Mouse (Mus musculus): Measurements from ENCODE around the gene Gm11634.
"Not testable (repeated sequence)": the region's sequence is repeated elsewhere in the genome, so short reads cannot be mapped to it uniquely, and the experiment has no call there.

The Gm11634 gene

GRCm38 (mm10) chr11:101617849-101618248, 18.8 kb upstream of the Gm11634 start:
- TF ChIP-seq CTCF (conservative IDR thresholded peaks at IDR 0.05; ENCODE audit: low read length), result no peak
- no peak for TF ChIP-seq POU5F1 (IDR thresholded peaks at IDR 0.05; ENCODE audit: borderline replicate concordance, low read length)
- Histone ChIP-seq H3K27me3 (ENCODE audit: insufficient read depth, low read length) (no peaks in the 10 kb centered on the region), H3K36me3 (ENCODE audit: insufficient read depth, low read length) (no peaks in the 10 kb centered on the region), H3K4me1 (replicated peaks; ENCODE audit: low read depth, low read length) (peaks cover 53% of the 10 kb centered on the region), H3K4me3 (replicated peaks; ENCODE audit: low read length) (no peak overlapping the region), H3K9me3 (ENCODE audit: low read length) (peaks cover 21% of the 10 kb centered on the region)

- H3K27me3 ChIP-seq (ENCODE audit: insufficient read depth, low read length), result no peaks in the 10 kb centered on the region
- TF ChIP-seq POU5F1 (IDR thresholded peaks at IDR 0.05; ENCODE audit: borderline replicate concordance, low read length), result no peak
- TF ChIP-seq NANOG (IDR thresholded peaks at IDR 0.05; ENCODE audit: borderline replicate concordance, low read length), result no peak
- TF ChIP-seq CTCF (conservative IDR thresholded peaks at IDR 0.05; ENCODE audit: low read length), result no peak
Observed at GRCm38 (mm10) chr11:101616948-101617767, 18.1 kb upstream of the Gm11634 start.

GRCm38 (mm10) chr11:101616104-101616503, 17.0 kb upstream of the Gm11634 start:
- TF ChIP-seq CTCF (conservative IDR thresholded peaks at IDR 0.05; ENCODE audit: low read length), result no peak
- TF ChIP-seq POU5F1 (IDR thresholded peaks at IDR 0.05; ENCODE audit: borderline replicate concordance, low read length), result no peak
- TF ChIP-seq NANOG (IDR thresholded peaks at IDR 0.05; ENCODE audit: borderline replicate concordance, low read length), result no peak
- peaks cover 5% of the 10 kb centered on the region for H3K9me3 ChIP-seq (ENCODE audit: low read length)
- H3K36me3 ChIP-seq (ENCODE audit: insufficient read depth, low read length), result no peaks in the 10 kb centered on the region
- no peaks in the 10 kb centered on the region for H3K27me3 ChIP-seq (ENCODE audit: insufficient read depth, low read length)
- H3K4me3 ChIP-seq (replicated peaks; ENCODE audit: low read length), result no peak overlapping the region
- H3K4me1 ChIP-seq (replicated peaks; ENCODE audit: low read depth, low read length), result peaks cover 53% of the 10 kb centered on the region

More at GRCm38 (mm10) chr11:101616948-101617767, 18.1 kb upstream of the Gm11634 start:
- peaks cover 14% of the 10 kb centered on the region for H3K9me3 ChIP-seq (ENCODE audit: low read length)
- no peak overlapping the region for H3K4me3 ChIP-seq (replicated peaks; ENCODE audit: low read length)
- no peaks in the 10 kb centered on the region for H3K36me3 ChIP-seq (ENCODE audit: insufficient read depth, low read length)
- H3K4me1 ChIP-seq (replicated peaks; ENCODE audit: low read depth, low read length), result peaks cover 53% of the 10 kb centered on the region

- H3K4me3 ChIP-seq (replicated peaks; ENCODE audit: low read length), result no peak overlapping the region
- peaks cover 4% of the 10 kb centered on the region; the same call in 1 of the 2 replicates for H3K9me3 ChIP-seq (ENCODE audit: low read length)
- TF ChIP-seq NANOG (IDR thresholded peaks at IDR 0.05; ENCODE audit: borderline replicate concordance, low read length) (no peak), POU5F1 (IDR thresholded peaks at IDR 0.05; ENCODE audit: borderline replicate concordance, low read length) (no peak), CTCF (conservative IDR thresholded peaks at IDR 0.05; ENCODE audit: low read length) (no peak)
- H3K4me1 ChIP-seq (replicated peaks; ENCODE audit: low read depth, low read length), result peaks cover 58% of the 10 kb centered on the region
- no peaks in the 10 kb centered on the region for H3K36me3 ChIP-seq (ENCODE audit: insufficient read depth, low read length)
- H3K27me3 ChIP-seq (ENCODE audit: insufficient read depth, low read length), result no peaks in the 10 kb centered on the region
Observed at GRCm38 (mm10) chr11:101615380-101615779, 16.3 kb upstream of the Gm11634 start.

- Histone ChIP-seq H3K36me3 (ENCODE audit: insufficient read depth, low read length) (no peaks in the 10 kb centered on the region), H3K9me3 (ENCODE audit: low read length) (peaks cover 16% of the 10 kb centered on the region), H3K27me3 (ENCODE audit: insufficient read depth, low read length) (no peaks in the 10 kb centered on the region), H3K4me1 (replicated peaks; ENCODE audit: low read depth, low read length) (peaks cover 58% of the 10 kb centered on the region), H3K4me3 (replicated peaks; ENCODE audit: low read length) (no peak overlapping the region)
- TF ChIP-seq CTCF (conservative IDR thresholded peaks at IDR 0.05; ENCODE audit: low read length) (no peak), POU5F1 (IDR thresholded peaks at IDR 0.05; ENCODE audit: borderline replicate concordance, low read length) (no peak), NANOG (IDR thresholded peaks at IDR 0.05; ENCODE audit: borderline replicate concordance, low read length) (no peak)
Observed at GRCm38 (mm10) chr11:101614116-101614515, 15.1 kb upstream of the Gm11634 start.

- Histone ChIP-seq H3K9me3 (ENCODE audit: low read length) (peaks cover 21% of the 10 kb centered on the region), H3K4me1 (replicated peaks; ENCODE audit: low read depth, low read length) (peaks cover 56% of the 10 kb centered on the region), H3K27me3 (ENCODE audit: insufficient read depth, low read length) (no peaks in the 10 kb centered on the region), H3K4me3 (replicated peaks; ENCODE audit: low read length) (no peak overlapping the region), H3K36me3 (ENCODE audit: insufficient read depth, low read length) (peaks cover 4% of the 10 kb centered on the region; the same call in 1 of the 2 replicates)
- TF ChIP-seq NANOG (IDR thresholded peaks at IDR 0.05; ENCODE audit: borderline replicate concordance, low read length) (no peak), POU5F1 (IDR thresholded peaks at IDR 0.05; ENCODE audit: borderline replicate concordance, low read length) (no peak), CTCF (conservative IDR thresholded peaks at IDR 0.05; ENCODE audit: low read length) (no peak)
Observed at GRCm38 (mm10) chr11:101613596-101613995, 14.5 kb upstream of the Gm11634 start.

- peaks cover 38% of the 10 kb centered on the region for H3K4me1 ChIP-seq (replicated peaks; ENCODE audit: low read depth, low read length)
- TF ChIP-seq CTCF (conservative IDR thresholded peaks at IDR 0.05; ENCODE audit: low read length), result no peak
- TF ChIP-seq POU5F1 (IDR thresholded peaks at IDR 0.05; ENCODE audit: borderline replicate concordance, low read length), result no peak
- TF ChIP-seq NANOG (IDR thresholded peaks at IDR 0.05; ENCODE audit: borderline replicate concordance, low read length), result no peak
- no peaks in the 10 kb centered on the region for H3K27me3 ChIP-seq (ENCODE audit: insufficient read depth, low read length)
- H3K9me3 ChIP-seq (ENCODE audit: low read length), result peaks cover 33% of the 10 kb centered on the region
- H3K36me3 ChIP-seq (ENCODE audit: insufficient read depth, low read length), result peaks cover 4% of the 10 kb centered on the region; the same call in 1 of the 2 replicates
- no peak overlapping the region for H3K4me3 ChIP-seq (replicated peaks; ENCODE audit: low read length)
Observed at GRCm38 (mm10) chr11:101610445-101610844, 11.4 kb upstream of the Gm11634 start.

GRCm38 (mm10) chr11:101607134-101607533, 8.1 kb upstream of the Gm11634 start:
- Histone ChIP-seq H3K4me1 (replicated peaks; ENCODE audit: low read depth, low read length) (peaks cover 31% of the 10 kb centered on the region), H3K9me3 (ENCODE audit: low read length) (peaks cover 33% of the 10 kb centered on the region)
- H3K27me3 ChIP-seq (ENCODE audit: insufficient read depth, low read length); H3K4me3 ChIP-seq (replicated peaks; ENCODE audit: low read length); H3K36me3 ChIP-seq (ENCODE audit: insufficient read depth, low read length): not testable (repeated sequence)

- H3K4me3 ChIP-seq (replicated peaks; ENCODE audit: low read length), result peak overlapping the region; percentile 48
- H3K4me1 ChIP-seq (replicated peaks; ENCODE audit: low read depth, low read length), result peaks cover 32% of the 10 kb centered on the region
- not testable (repeated sequence) for H3K27me3 ChIP-seq (ENCODE audit: insufficient read depth, low read length); H3K36me3 ChIP-seq (ENCODE audit: insufficient read depth, low read length)
- H3K9me3 ChIP-seq (ENCODE audit: low read length), result peaks cover 23% of the 10 kb centered on the region
Observed at GRCm38 (mm10) chr11:101604531-101605453, 5.7 kb upstream of the Gm11634 start.
